Mouse (Mus musculus): ENCODE data around the gene Mid1. TPM values are rescaled to one million over a fixed set of nuclear protein-coding genes. Genes with fewer than 3 reads are reported as not detected.

The Mid1 gene
- polyA plus RNA-seq, 1 experiment: 54.0 TPM

DNA sequence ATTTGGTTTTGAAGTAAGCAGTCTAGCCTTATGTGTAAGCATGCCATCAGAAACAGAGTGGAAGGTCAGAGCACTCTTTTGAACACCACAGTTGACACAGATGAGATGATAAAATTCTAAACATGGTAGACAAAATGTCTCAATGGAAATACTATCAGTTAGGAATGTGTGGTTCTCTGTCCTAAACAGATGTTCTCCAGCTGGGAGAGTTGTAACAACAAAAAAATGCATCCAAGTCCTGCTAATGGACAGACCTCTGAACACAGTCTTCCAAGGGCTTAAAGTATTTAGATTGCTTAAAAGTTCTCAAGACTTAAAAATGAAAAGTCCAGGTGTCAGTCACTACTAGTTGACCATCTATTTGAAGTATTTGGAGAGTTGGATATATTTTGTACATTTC is 177.4 kb downstream of the Mid1 start:
- H3K4me3 ChIP-seq: no peak overlapping the region
- no peak for TF ChIP-seq REST (IDR thresholded peaks at IDR 0.05; ENCODE audit: insufficient read depth, insufficient read length)
- no peak for TF ChIP-seq TCF3 (IDR thresholded peaks at IDR 0.05; ENCODE audit: insufficient read length, low read depth)
- H3K36me3 ChIP-seq (ENCODE audit: control insufficient read depth, insufficient read depth): no peaks in the 10 kb centered on the region
- H3K27me3 ChIP-seq (ENCODE audit: control insufficient read depth, insufficient read depth, insufficient read length): no peaks in the 10 kb centered on the region
- no peaks in the 10 kb centered on the region for H3K79me2 ChIP-seq (ENCODE audit: control insufficient read depth, insufficient read depth)
- peak overlapping the region; percentile 54 for H3K4me2 ChIP-seq (ENCODE audit: low read depth)
- no peak overlapping the region for H3ac ChIP-seq (ENCODE audit: control insufficient read depth, insufficient read length)

DNA sequence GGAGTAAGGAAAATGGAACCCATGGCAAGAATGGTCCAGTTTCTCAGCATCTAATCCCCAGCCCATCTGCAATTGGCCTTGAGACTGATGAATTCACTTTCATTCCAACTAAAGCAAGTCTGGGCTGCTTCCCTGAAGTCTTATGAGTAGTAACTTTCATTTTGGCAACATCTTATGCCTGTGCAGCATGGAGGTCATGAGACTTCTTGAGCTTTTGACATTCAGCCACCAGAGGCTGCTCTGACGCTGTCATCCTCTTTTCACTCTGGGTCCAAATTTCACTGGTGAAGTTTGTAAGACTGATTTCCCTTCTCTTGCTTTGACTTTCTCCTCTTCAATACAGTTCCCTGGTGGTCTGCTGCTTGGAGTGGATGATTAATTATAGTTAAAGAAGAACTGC is 177.8 kb downstream of the Mid1 start:
- no peaks in the 10 kb centered on the region for H3K36me3 ChIP-seq (ENCODE audit: control insufficient read depth, insufficient read depth)
- TF ChIP-seq POLR2A (IDR thresholded peaks at IDR 0.05; ENCODE audit: insufficient read length, low read depth) (no peak), TCF3 (IDR thresholded peaks at IDR 0.05; ENCODE audit: insufficient read length, low read depth) (no peak), POLR2AphosphoS2 (IDR thresholded peaks at IDR 0.05; ENCODE audit: insufficient read length, low read depth) (no peak), TCF12 (IDR thresholded peaks at IDR 0.05; ENCODE audit: insufficient read depth, poor library complexity, severe bottlenecking) (no peak), REST (IDR thresholded peaks at IDR 0.05; ENCODE audit: insufficient read depth, insufficient read length) (no peak)
- peak overlapping the region; percentile 54 for H3K4me2 ChIP-seq (ENCODE audit: low read depth)

DNA sequence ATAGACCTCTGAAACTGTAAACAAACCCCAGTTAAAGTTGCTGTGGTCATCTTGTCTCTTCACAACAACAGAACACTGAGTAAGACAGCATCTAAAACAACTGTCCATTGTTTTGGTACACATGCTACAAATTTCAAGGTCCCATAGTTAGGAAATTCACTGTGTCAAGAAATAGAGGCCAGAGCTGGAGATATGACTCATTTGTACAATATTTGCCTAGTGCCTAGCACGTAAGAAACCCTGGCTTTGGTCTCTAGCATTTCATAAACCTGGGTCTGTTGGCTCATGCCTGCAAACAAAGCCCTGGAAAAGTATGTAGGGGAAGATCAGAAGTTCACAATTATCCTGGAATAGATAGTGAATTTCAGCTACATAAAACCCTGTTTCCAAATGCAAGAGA is 178.8 kb downstream of the Mid1 start:
- Histone ChIP-seq H3K36me3 (ENCODE audit: control insufficient read depth, insufficient read depth) (no peaks in the 10 kb centered on the region), H3ac (ENCODE audit: control insufficient read depth, insufficient read length) (no peak overlapping the region), H3K4me2 (ENCODE audit: low read depth) (peak overlapping the region; percentile 36), H3K4me3 (no peak overlapping the region), H3K27me3 (ENCODE audit: control insufficient read depth, insufficient read depth, insufficient read length) (no peaks in the 10 kb centered on the region), H3K79me2 (ENCODE audit: control insufficient read depth, insufficient read depth) (no peaks in the 10 kb centered on the region)
- no peak for TF ChIP-seq TCF12 (IDR thresholded peaks at IDR 0.05; ENCODE audit: insufficient read depth, poor library complexity, severe bottlenecking)
- no peak for TF ChIP-seq USF1 (IDR thresholded peaks at IDR 0.05; ENCODE audit: low read depth)
- no peak for TF ChIP-seq TCF3 (IDR thresholded peaks at IDR 0.05; ENCODE audit: insufficient read length, low read depth)
- no peak for TF ChIP-seq MYOD1 (IDR thresholded peaks at IDR 0.05; ENCODE audit: control insufficient read depth in 1 of 3, insufficient read length in 2 of 3, low read depth in 2 of 3)
- no peak for TF ChIP-seq MYOG (IDR thresholded peaks at IDR 0.05; ENCODE audit: control insufficient read depth in 1 of 3, insufficient read depth in 1 of 3, insufficient read length in 2 of 3, low read depth in 2 of 3)
- no peak for TF ChIP-seq E2F4 (IDR thresholded peaks at IDR 0.05; ENCODE audit: insufficient read depth)

More for the DNA sequence above, 177.8 kb downstream of the Mid1 start:
- no peaks in the 10 kb centered on the region for H3K79me2 ChIP-seq (ENCODE audit: control insufficient read depth, insufficient read depth)
- no peak overlapping the region for H3K4me3 ChIP-seq
- no peak overlapping the region for H3ac ChIP-seq (ENCODE audit: control insufficient read depth, insufficient read length)
- H3K27me3 ChIP-seq (ENCODE audit: control insufficient read depth, insufficient read depth, insufficient read length): no peaks in the 10 kb centered on the region

GRCm38 (mm10) chrX:169868223-169868622 is 183.2 kb downstream of the Mid1 start:
- Histone ChIP-seq H3K27me3 (ENCODE audit: control insufficient read depth, insufficient read depth, insufficient read length) (no peaks in the 10 kb centered on the region), H3K4me3 (no peak overlapping the region), H3K79me2 (ENCODE audit: control insufficient read depth, insufficient read depth) (no peaks in the 10 kb centered on the region), H3ac (ENCODE audit: control insufficient read depth, insufficient read length) (no peak overlapping the region), H3K36me3 (ENCODE audit: control insufficient read depth, insufficient read depth) (no peaks in the 10 kb centered on the region), H3K4me2 (ENCODE audit: low read depth) (no peak overlapping the region)
- no peak for TF ChIP-seq POLR2A (IDR thresholded peaks at IDR 0.05; ENCODE audit: insufficient read length, low read depth)

- Histone ChIP-seq H3K27me3 (ENCODE audit: control insufficient read depth, insufficient read depth, insufficient read length) (no peaks in the 10 kb centered on the region), H3K36me3 (ENCODE audit: control insufficient read depth, insufficient read depth) (no peaks in the 10 kb centered on the region), H3K79me2 (ENCODE audit: control insufficient read depth, insufficient read depth) (no peaks in the 10 kb centered on the region), H3ac (ENCODE audit: control insufficient read depth, insufficient read length) (no peak overlapping the region), H3K4me3 (no peak overlapping the region), H3K4me2 (ENCODE audit: low read depth) (no peak overlapping the region)
- TF ChIP-seq USF1 (IDR thresholded peaks at IDR 0.05; ENCODE audit: low read depth): no peak
- no peak for TF ChIP-seq POLR2A (IDR thresholded peaks at IDR 0.05; ENCODE audit: insufficient read length, low read depth)
- no peak for TF ChIP-seq TCF3 (IDR thresholded peaks at IDR 0.05; ENCODE audit: insufficient read length, low read depth)
- TF ChIP-seq CEBPB (IDR thresholded peaks at IDR 0.05; ENCODE audit: insufficient read depth, poor library complexity, severe bottlenecking): no peak
- TF ChIP-seq TCF12 (IDR thresholded peaks at IDR 0.05; ENCODE audit: insufficient read depth, poor library complexity, severe bottlenecking): no peak
- no peak for TF ChIP-seq MYOD1 (IDR thresholded peaks at IDR 0.05; ENCODE audit: control insufficient read depth in 1 of 3, insufficient read length in 2 of 3, low read depth in 2 of 3)
- no peak for TF ChIP-seq POLR2AphosphoS2 (IDR thresholded peaks at IDR 0.05; ENCODE audit: insufficient read length, low read depth)
- no peak for TF ChIP-seq E2F4 (IDR thresholded peaks at IDR 0.05; ENCODE audit: insufficient read depth)
- no peak for TF ChIP-seq MYOG (IDR thresholded peaks at IDR 0.05; ENCODE audit: control insufficient read depth in 1 of 3, insufficient read depth in 1 of 3, insufficient read length in 2 of 3, low read depth in 2 of 3)
- TF ChIP-seq REST (IDR thresholded peaks at IDR 0.05; ENCODE audit: insufficient read depth, insufficient read length): no peak
- TF ChIP-seq MAX (IDR thresholded peaks at IDR 0.05; ENCODE audit: low read depth): no peak
- no peak for TF ChIP-seq SRF (IDR thresholded peaks at IDR 0.05; ENCODE audit: control insufficient read depth, insufficient read length, low read depth)
Measured at GRCm38 (mm10) chrX:169874475-169874874, 189.5 kb downstream of the Mid1 start.

All from myocyte (in vitro differentiated cells).